Mouse (Mus musculus): ENCODE measurements around the gene Rpa3. TPM values are rescaled to one million over a fixed set of nuclear protein-coding genes. Genes with fewer than 3 reads are reported as not detected.

Gene Rpa3
- total RNA-seq, 2 experiments from 2014 or later = 22.7 to 25.0 TPM

DNA sequence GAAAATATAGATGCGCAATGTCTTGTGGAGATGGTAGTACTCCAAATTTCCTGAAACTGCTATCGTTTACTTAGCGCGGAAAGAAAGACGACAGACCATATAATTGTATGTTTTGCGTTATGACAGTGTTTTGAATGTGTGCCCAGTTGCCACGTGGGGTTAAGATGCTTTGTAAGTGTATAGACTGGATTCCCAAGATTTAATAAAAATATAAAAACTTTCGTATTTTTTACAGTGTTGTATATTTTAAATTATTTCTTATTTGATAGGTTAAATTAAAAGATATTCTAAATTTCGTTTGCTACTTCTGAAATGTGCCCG is 49.1 kb downstream of the Rpa3 start:
- no peak for DNase-seq (ENCODE audit: low spot score in 2 of 2)

- DNase-seq (ENCODE audit: low spot score in 2 of 2) = peak; percentile 83 to 90
These were observed 49.7 kb downstream of the Rpa3 start, which contains the start of gene Mios for GRCm38 (mm10) chr6:8209047-8209865. Gene Mios, plus strand, starts transcription at chr6:8209222.

Other genes starting within 250 kb of the Rpa3 start
- gene Col28a1, start 66.6 kb downstream of the Rpa3 start, total RNA-seq (2021) = 1 to 10 TPM; 3.6 TPM
- 10 to 100 TPM; 17.9 to 21.4 TPM for gene Mios, start 50.0 kb downstream of the Rpa3 start, total RNA-seq (2021)
- gene Umad1, start 115 bp upstream of the Rpa3 start, total RNA-seq (2021) = 10 to 100 TPM; 11.7 to 13.4 TPM
- gene Gm45062, start 277 bp upstream of the Rpa3 start, total RNA-seq (2021) = not detected

Measured in gastrocnemius, postnatal 4 days (tissue).